Mouse (Mus musculus): Measurements from ENCODE around the gene Ahnak. TPM values are rescaled to one million over a fixed set of nuclear protein-coding genes. Genes with fewer than 3 reads are reported as not detected.
"Not testable (repeated sequence)": the region's sequence is repeated elsewhere in the genome, so short reads cannot be mapped to it uniquely, and the experiment has no call there.

The Ahnak gene
- polyA plus RNA-seq, 1 experiment: 8.0 TPM

- TF ChIP-seq CTCF (IDR thresholded peaks at IDR 0.05; ENCODE audit: extremely low read depth, insufficient read depth, insufficient read length, insufficient replicate concordance) (no peak), POLR2A (IDR thresholded peaks at IDR 0.05; ENCODE audit: low read depth, low read length) (peak; percentile 58)
- H3K4me3 ChIP-seq (ENCODE audit: extremely low read depth, insufficient read depth, insufficient read length): peak within 1 kb of the TSS; percentile 76
These were observed 22.3 kb upstream of the Ahnak start, which contains the start of gene Eef1g for GRCm38 (mm10) chr19:8966590-8967372. Gene Eef1g, plus strand, starts transcription at chr19:8967041.

GRCm38 (mm10) chr19:8967373-8967743 is 21.7 kb upstream of the Ahnak start:
- no peak for DNase-seq (ENCODE audit: low read depth in 1 of 2, low spot score in 2 of 2)
- Histone ChIP-seq H3K4me1 (ENCODE audit: control insufficient read depth, insufficient read depth, insufficient read length) (peaks cover 2% of the 10 kb centered on the region; the same call in 1 of the 2 replicates), H3K27me3 (ENCODE audit: control insufficient read depth, insufficient read depth, low read length) (no peaks in the 10 kb centered on the region), H3K4me3 (ENCODE audit: extremely low read depth, insufficient read depth, insufficient read length) (peak overlapping the region; percentile 76), H3K27ac (ENCODE audit: insufficient read depth, low read length) (peak overlapping the region; percentile 68), H3K36me3 (ENCODE audit: control insufficient read depth, insufficient read depth, low read length) (peaks cover 56% of the 10 kb centered on the region)
- 0% methylated on average over 8 of the region's 8 CpGs for WGBS
- TF ChIP-seq CTCF (IDR thresholded peaks at IDR 0.05; ENCODE audit: extremely low read depth, insufficient read depth, insufficient read length, insufficient replicate concordance) (no peak), POLR2A (IDR thresholded peaks at IDR 0.05; ENCODE audit: low read depth, low read length) (no peak)

More at GRCm38 (mm10) chr19:8966590-8967372, 22.3 kb upstream of the Ahnak start, which contains the start of gene Eef1g:
- Histone ChIP-seq H3K4me1 (ENCODE audit: control insufficient read depth, insufficient read depth, insufficient read length) (peaks cover 2% of the 10 kb centered on the region; the same call in 1 of the 2 replicates), H3K27me3 (ENCODE audit: control insufficient read depth, insufficient read depth, low read length) (no peaks in the 10 kb centered on the region), H3K27ac (ENCODE audit: insufficient read depth, low read length) (peak within 1 kb of the TSS; percentile 88), H3K36me3 (ENCODE audit: control insufficient read depth, insufficient read depth, low read length) (peaks cover 55% of the 10 kb centered on the region)
- peak; percentile 99 for DNase-seq (ENCODE audit: low read depth in 1 of 2, low spot score in 2 of 2)
- WGBS: under 1% methylated on average over 52 of the region's 52 CpGs

- Histone ChIP-seq H3K36me3 (ENCODE audit: control insufficient read depth, insufficient read depth, low read length) (peaks cover 54% of the 10 kb centered on the region), H3K4me3 (ENCODE audit: extremely low read depth, insufficient read depth, insufficient read length) (peak overlapping the region; percentile 76), H3K27ac (ENCODE audit: insufficient read depth, low read length) (no peak overlapping the region), H3K4me1 (ENCODE audit: control insufficient read depth, insufficient read depth, insufficient read length) (peaks cover 2% of the 10 kb centered on the region; the same call in 1 of the 2 replicates), H3K27me3 (ENCODE audit: control insufficient read depth, insufficient read depth, low read length) (no peaks in the 10 kb centered on the region)
- TF ChIP-seq CTCF (IDR thresholded peaks at IDR 0.05; ENCODE audit: extremely low read depth, insufficient read depth, insufficient read length, insufficient replicate concordance) (no peak), POLR2A (IDR thresholded peaks at IDR 0.05; ENCODE audit: low read depth, low read length) (no peak)
- WGBS: 3% methylated on average over 9 of the region's 9 CpGs
- no peak for DNase-seq (ENCODE audit: low read depth in 1 of 2, low spot score in 2 of 2)
These were observed 21.2 kb upstream of the Ahnak start for GRCm38 (mm10) chr19:8967893-8968292.

GRCm38 (mm10) chr19:8972491-8972890 is 16.6 kb upstream of the Ahnak start:
- not testable (repeated sequence) for DNase-seq (ENCODE audit: low read depth in 1 of 2, low spot score in 2 of 2); H3K4me3 ChIP-seq (ENCODE audit: extremely low read depth, insufficient read depth, insufficient read length); H3K4me1 ChIP-seq (ENCODE audit: control insufficient read depth, insufficient read depth, insufficient read length); H3K27me3 ChIP-seq (ENCODE audit: control insufficient read depth, insufficient read depth, low read length); H3K27ac ChIP-seq (ENCODE audit: insufficient read depth, low read length)
- H3K36me3 ChIP-seq (ENCODE audit: control insufficient read depth, insufficient read depth, low read length): peaks cover 52% of the 10 kb centered on the region
- WGBS: 91% methylated on average over 8 of the region's 8 CpGs

GRCm38 (mm10) chr19:8974638-8975037 is 14.4 kb upstream of the Ahnak start:
- Histone ChIP-seq H3K4me1 (ENCODE audit: control insufficient read depth, insufficient read depth, insufficient read length) (no peaks in the 10 kb centered on the region), H3K36me3 (ENCODE audit: control insufficient read depth, insufficient read depth, low read length) (peaks cover 59% of the 10 kb centered on the region), H3K4me3 (ENCODE audit: extremely low read depth, insufficient read depth, insufficient read length) (no peak overlapping the region), H3K27ac (ENCODE audit: insufficient read depth, low read length) (no peak overlapping the region), H3K27me3 (ENCODE audit: control insufficient read depth, insufficient read depth, low read length) (no peaks in the 10 kb centered on the region)
- TF ChIP-seq CTCF (IDR thresholded peaks at IDR 0.05; ENCODE audit: extremely low read depth, insufficient read depth, insufficient read length, insufficient replicate concordance) (no peak), POLR2A (IDR thresholded peaks at IDR 0.05; ENCODE audit: low read depth, low read length) (no peak)
- 87% methylated on average over 1 of the region's 1 CpGs for WGBS
- DNase-seq (ENCODE audit: low read depth in 1 of 2, low spot score in 2 of 2): no peak

GRCm38 (mm10) chr19:8975491-8975890 is 13.6 kb upstream of the Ahnak start:
- TF ChIP-seq POLR2A (IDR thresholded peaks at IDR 0.05; ENCODE audit: low read depth, low read length) (no peak), CTCF (IDR thresholded peaks at IDR 0.05; ENCODE audit: extremely low read depth, insufficient read depth, insufficient read length, insufficient replicate concordance) (no peak)
- no peak overlapping the region for H3K4me3 ChIP-seq (ENCODE audit: extremely low read depth, insufficient read depth, insufficient read length)
- no peak for DNase-seq (ENCODE audit: low read depth in 1 of 2, low spot score in 2 of 2)
- peaks cover 1% of the 10 kb centered on the region; the same call in 1 of the 2 replicates for H3K4me1 ChIP-seq (ENCODE audit: control insufficient read depth, insufficient read depth, insufficient read length)
- 95% methylated on average over 2 of the region's 2 CpGs for WGBS
- no peak overlapping the region for H3K27ac ChIP-seq (ENCODE audit: insufficient read depth, low read length)
- H3K36me3 ChIP-seq (ENCODE audit: control insufficient read depth, insufficient read depth, low read length): peaks cover 52% of the 10 kb centered on the region
- no peaks in the 10 kb centered on the region for H3K27me3 ChIP-seq (ENCODE audit: control insufficient read depth, insufficient read depth, low read length)

- H3K27me3 ChIP-seq (ENCODE audit: control insufficient read depth, insufficient read depth, low read length): no peaks in the 10 kb centered on the region
- peaks cover 10% of the 10 kb centered on the region; the same call in 1 of the 2 replicates for H3K4me1 ChIP-seq (ENCODE audit: control insufficient read depth, insufficient read depth, insufficient read length)
- H3K36me3 ChIP-seq (ENCODE audit: control insufficient read depth, insufficient read depth, low read length): peaks cover 42% of the 10 kb centered on the region
- peak; percentile 37 to 49 for DNase-seq (ENCODE audit: low read depth in 1 of 2, low spot score in 2 of 2)
- no peak overlapping the region for H3K4me3 ChIP-seq (ENCODE audit: extremely low read depth, insufficient read depth, insufficient read length)
- no peak overlapping the region for H3K27ac ChIP-seq (ENCODE audit: insufficient read depth, low read length)
- TF ChIP-seq CTCF (IDR thresholded peaks at IDR 0.05; ENCODE audit: extremely low read depth, insufficient read depth, insufficient read length, insufficient replicate concordance): peak; percentile 91; the same call in 1 of the 2 replicates
- TF ChIP-seq POLR2A (IDR thresholded peaks at IDR 0.05; ENCODE audit: low read depth, low read length): no peak
- 79% methylated on average over 3 of the region's 3 CpGs for WGBS
These were observed 12.5 kb upstream of the Ahnak start for GRCm38 (mm10) chr19:8976535-8976934.
